Mouse (Mus musculus): ENCODE results near the gene Fstl4.

Gene Fstl4

DNA sequence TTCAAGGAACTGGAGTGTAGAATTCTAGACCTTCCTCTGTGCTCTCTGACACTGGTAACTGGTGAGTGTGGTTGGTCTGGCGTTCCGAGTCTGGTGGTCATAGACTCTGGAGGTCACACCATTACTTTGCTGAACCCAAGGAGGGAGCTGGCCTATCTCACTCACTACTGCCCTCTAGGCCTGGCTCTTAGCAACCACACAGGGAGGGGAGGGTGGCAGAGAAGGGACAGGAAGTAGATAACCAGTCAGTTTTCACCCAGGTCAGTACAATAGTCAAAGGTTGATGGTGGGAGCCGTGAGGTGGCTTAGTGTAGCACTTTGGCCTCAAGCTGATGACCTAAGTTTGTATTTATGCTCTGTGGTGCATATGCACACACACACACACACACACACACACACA is 255.1 kb downstream of the Fstl4 start:
- DNase-seq (ENCODE audit: low spot score in 2 of 2): no peak

DNA sequence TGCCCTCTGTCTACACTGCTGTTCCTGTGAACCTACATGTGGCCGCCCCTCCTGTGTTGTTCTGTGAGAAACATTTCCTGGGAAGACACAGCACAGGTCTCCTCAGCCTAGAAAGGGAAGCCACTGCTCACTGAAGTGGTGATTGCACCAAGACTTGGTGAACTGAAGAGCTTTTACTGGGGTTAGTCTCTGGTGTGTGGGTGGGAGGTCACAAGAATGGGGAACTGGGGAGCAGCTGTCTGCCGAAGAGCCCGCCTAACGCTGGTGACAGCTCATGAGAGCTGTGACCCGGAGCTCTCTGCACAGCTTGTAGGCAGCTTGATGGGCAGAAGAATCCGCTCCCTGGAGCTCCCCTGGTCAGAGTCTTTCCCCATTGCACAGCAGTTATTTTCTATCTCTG is 260.0 kb downstream of the Fstl4 start:
- no peak for DNase-seq (ENCODE audit: low spot score in 2 of 2)

DNA sequence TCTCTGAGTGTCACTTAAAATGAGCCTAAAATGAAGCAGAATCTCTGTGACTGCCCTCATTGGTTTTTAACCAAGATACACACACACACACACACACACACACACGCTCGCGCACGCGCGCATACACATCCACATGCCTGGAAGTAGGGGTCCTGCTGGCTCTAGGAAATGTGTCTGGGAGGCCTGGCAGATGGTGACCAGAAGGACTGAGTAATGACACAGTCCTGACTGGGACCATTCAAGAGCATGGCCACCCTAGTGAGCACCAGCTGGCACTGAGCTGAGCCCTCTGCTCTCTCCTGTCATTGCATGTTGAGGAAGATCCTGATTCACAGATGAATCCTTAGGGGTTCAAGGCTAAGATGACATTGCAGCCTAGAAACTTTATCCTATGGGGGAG is 261.3 kb downstream of the Fstl4 start:
- no peak for DNase-seq (ENCODE audit: low spot score in 2 of 2)

DNA sequence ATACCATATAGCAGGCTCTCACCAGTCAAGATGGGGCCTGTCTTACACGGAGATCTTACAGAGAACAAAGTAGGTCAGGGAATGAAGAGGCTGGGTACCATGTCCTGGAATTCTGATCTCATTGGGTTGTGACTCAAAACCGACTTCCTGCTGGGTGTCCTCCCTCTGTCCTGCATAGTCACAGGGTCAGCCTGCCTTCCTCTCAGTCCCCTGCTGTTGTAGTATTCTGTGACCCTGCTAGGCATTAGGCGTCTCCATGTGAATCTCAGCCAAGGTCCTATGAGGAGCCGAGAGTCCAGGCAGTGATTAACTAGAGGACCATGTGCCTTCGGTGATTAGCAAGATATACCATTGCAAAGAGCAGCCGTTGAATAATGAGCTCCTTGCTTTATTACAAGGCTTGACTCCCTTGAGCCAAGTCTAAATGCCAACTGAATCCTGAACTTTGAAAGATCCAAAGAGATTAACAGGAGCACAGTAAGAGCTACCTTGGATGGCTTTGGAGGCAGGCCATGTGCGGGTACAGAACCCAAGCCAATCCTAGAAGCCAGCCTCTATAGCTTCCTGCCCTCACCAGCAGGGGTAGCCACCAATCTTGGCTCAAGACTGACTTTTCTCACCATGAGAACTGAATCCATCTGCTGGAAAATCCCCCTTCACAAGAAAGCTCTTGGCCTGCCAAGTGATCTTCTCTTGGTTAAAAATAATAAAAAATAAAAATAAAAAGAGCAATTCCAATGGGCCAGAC is 264.2 kb downstream of the Fstl4 start:
- no peak for DNase-seq (ENCODE audit: low spot score in 2 of 2)

DNA sequence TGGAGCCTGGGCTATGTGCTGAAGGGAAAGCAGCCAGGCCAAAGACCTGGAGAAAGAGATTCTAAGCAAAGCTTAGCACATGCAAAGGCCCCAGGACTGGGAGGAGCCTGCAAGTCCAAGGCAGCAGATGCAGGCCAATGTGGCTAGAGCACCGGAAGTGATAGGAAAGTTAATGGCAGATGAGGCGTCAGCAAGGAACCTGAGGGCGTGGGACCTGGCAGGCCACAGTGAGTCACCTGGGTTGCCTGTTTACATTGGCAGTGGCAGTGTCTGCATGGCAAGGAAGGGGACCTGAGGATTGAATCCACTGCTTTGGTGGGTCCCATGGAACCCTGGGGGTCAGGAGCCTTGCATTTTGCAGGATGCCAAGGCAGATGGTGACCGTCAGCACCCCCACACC is 267.3 kb downstream of the Fstl4 start:
- no peak for DNase-seq (ENCODE audit: low spot score in 2 of 2)

DNA sequence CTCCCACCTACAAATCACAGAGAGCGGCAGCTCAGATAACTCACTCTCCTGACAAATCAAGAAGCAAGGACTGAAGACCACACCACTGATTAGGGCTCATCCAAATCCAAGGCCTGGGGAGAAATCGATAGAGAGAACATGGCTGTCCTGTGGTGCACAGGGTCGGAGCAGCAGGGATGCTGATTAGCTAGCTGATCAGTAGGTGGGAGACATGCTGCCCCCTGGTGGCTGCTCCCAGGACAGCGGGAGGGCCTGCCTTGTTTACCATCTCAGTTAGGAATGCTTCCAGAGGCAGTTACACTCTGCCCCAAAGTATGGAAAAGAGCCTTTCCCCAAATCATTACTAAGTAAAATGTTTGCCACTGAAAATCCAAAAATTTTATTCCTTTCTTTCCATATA is 267.9 kb downstream of the Fstl4 start:
- DNase-seq (ENCODE audit: low spot score in 2 of 2): peak; percentile 86 to 92

DNA sequence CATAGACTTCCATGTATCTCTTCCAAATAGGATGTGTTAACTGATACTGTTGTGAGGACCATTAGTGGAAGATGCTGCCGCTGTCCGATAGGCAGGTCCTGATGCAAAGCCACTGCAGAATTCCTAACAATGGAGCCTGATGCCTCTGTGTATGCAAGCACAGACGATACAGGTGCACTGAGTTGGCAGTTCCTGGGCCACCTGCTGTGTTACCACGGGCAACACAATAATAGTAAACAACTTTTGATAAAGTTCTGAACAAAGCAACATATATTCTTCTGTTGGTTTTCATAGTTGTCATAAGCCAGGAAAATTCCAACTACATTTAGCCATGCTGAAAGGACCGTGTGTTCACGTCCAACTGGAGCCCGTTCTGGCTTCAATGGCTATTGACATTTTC is 271.0 kb downstream of the Fstl4 start:
- no peak for DNase-seq (ENCODE audit: low spot score in 2 of 2)

DNA sequence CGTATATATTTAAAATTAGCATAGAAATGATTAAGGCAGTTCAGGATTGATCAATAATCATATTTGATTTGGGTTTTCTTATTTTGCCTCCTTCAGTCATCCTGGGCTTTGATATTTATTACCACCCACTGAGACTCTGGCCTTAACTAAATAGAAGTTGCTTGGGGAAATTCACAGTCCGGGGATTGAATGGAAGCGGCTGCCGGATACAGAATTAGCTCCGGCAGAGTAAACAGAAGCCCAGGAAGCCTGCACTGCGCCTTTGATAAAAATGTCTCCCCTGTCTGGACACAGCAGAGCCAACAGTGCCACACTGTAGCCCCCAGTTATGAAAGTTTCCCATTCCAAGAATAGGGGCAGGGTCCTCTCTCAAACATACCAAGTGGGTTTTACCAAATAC is 282.4 kb downstream of the Fstl4 start:
- no peak for DNase-seq (ENCODE audit: low spot score in 2 of 2)

DNA sequence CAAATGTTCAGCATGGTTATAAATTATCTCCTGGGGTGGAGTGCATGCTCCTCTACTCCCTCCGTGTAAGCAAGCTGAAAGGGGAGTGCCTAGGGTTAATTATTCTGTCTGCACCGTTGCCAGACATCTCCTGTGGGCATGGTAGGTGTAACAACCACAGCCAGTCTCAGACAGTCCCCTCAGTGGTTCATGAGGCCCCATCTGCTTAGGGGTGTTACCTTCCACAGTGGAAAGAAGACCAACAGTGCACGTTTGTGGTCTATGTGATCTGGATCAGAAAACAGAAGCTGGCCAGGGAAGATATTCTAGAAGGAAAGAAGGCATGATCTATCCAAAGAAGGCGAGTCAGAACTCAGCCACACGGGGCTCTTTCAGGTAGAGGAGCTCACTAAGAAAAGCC is 289.7 kb downstream of the Fstl4 start:
- DNase-seq (ENCODE audit: low spot score in 2 of 2): no peak

DNA sequence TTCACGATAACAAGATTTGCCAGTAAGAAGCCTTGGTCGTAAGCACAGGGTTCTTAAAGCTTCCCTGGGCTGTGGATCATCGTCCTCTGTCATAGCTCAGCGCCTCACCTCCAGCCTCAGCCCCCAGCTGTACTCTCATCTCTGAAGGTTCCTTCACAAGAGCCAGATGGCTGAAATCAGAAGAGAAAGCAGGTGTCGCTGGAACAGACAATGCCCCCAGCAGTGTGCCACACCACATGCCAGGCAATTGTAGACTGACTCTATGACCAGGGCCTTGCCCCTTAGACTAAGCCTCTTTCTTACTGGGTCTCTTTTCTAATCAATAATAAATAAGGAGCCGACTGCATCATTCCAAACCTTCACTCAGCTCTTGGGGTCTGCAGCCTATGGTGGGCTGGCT is 291.5 kb downstream of the Fstl4 start:
- no peak for DNase-seq (ENCODE audit: low spot score in 2 of 2)

DNA sequence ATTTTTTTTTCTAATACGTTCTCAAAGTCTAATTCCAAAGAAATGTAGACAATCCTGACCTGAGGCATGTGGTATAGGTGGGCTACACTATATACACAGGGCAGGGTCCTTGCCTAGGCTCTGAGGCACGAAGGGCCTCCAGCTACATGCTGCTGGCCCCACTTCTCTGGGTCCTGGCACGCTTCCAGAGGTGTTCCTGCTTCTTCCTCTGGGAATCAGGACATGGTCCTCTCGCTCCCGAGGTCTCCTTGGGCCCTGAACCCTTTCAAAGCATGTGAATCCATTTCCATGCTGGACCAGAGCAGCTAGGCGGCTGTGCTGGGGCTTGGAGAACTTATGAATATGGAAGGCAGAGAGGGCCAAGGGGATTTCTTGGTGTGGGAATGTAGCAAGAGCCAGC is 292.3 kb downstream of the Fstl4 start:
- no peak for DNase-seq (ENCODE audit: low spot score in 2 of 2)

DNA sequence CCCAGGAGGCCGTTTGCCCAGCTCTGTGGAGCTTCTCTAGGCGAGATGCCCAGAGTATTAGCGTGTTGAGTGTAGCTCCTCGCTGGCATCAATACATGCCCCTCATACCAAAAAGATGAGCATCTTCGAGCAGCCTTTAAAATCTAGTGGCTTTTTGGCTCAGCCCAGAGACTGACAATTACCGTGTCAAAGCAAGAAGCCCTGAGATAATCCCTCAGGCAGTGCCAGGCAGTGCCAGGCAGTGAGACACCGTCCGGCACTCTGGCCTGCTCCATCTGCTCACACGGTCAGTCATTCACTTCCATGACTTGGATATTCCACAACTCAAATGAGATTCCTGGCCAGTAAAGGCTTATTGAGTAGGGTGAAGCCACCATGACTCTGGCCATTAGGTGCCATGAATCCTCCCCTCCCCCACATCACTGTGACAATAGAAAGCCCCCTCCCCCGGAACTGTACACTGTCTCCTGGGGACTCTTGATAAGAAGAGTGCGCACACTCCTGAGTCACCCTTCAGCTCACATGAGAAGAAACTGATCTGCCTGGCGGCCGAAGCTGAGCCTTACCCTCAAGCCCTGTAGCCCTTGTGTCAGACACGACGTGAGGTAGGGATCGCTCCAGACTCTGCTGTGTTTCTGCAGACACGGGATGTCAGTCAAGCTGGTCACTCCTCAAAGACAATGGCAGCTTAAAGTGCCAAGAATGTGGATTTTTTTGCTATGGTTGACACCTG is 293.6 kb downstream of the Fstl4 start:
- DNase-seq (ENCODE audit: low spot score in 2 of 2): no peak

DNA sequence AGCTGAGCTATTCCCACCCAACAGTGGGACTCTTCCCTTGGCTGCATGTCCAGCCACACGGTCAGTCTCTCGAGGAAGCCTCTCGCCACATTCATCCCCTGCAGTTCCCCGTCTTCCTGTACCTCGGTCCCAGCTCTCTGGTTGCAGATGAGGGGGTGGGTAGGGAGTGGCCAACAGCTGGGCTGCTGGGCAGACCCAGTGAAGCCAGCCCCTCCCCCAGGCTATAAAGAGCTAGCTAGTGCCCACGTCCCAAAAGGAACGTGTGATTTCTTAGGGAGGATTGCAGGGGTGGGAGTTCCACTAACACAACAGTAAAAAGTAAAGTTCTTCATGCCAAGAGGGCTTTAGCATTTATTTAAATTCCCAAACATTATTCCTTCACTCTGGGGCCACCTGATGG is 294.1 kb downstream of the Fstl4 start:
- DNase-seq (ENCODE audit: low spot score in 2 of 2): no peak

DNA sequence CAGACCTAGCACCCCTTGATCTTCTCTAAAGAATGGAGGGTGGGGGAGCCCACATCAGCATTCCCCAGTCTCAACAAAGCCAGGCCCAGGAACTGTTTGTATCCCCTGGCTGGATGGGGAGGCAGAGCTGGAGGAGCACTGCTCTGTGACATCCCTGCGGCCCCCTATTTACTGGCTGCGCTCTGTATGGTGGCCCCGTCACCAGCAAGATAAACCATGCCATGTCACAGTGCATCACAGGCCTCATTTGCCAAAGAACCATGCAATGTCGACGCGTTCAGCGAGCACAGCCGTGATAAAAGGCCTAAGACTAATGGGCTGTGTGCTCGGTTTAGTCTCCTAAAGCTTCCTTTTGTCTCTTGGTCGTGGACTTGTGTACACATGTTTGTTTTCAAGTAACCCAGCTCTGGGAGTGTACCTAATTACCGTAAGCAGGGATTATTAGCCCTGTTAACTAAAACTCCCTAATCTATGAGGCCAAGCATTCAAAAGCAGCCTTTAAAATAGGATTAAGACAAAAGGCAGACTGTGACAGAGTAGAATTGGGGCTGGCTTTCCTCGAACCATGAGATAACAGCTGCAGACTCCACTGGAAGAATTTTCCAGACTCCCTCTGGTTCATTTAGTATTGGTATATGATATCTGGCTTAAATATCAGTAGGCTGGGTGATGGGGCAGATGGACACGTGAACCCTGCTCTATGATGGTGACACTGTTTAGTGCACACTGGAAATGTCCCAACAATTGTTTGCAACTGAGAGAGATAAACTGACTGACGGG is 303.5 kb downstream of the Fstl4 start:
- DNase-seq (ENCODE audit: low spot score in 2 of 2): no peak

DNA sequence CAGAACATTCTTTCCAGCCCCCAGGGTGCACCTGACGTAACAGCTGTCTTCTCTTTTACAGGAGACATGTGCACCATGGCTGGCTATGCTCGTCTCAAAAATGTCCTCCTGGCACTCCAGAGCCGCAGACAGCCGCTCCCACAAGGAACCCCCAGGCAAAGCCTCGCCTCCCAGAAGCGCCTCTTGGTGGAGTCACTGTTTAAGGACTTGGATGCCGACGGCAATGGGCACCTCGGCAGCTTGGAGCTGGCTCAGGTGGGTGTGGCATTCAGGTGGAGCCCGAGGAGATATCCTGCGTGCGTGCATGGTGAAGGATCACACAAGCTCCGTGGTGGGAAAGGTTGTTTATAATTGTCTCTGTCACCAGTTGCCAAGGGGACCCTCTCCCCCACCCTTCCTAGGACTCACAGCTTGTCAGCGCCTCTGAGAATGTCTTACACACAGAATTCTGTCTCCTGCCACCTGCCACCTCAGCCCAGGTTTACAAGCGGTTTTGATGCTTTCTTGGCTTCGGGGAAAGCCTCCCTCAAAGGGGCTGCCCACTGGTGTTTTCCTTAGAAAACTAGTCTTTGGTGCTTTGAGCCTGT is 304.1 kb downstream of the Fstl4 start:
- DNase-seq (ENCODE audit: low spot score in 2 of 2): no peak

DNA sequence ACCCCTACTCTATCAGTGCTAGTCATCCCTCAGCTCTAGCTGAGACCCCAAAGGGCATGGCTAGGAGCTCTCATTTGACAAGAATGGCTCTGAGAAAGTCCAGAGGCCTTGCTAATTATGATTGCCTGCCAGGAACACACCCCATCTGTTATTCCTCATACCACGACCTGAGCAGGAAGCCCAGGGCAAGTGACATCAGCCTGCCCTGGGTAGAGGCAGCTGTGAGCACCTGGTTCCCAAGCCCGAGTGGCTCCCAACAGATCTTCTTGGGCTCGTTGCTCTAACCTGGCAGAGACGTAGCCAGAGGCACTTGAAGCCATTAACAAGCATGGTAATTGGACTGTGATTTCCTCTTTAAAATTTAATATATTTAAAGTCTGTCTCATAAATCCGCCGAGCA is 305.3 kb downstream of the Fstl4 start:
- no peak for DNase-seq (ENCODE audit: low spot score in 2 of 2)

DNA sequence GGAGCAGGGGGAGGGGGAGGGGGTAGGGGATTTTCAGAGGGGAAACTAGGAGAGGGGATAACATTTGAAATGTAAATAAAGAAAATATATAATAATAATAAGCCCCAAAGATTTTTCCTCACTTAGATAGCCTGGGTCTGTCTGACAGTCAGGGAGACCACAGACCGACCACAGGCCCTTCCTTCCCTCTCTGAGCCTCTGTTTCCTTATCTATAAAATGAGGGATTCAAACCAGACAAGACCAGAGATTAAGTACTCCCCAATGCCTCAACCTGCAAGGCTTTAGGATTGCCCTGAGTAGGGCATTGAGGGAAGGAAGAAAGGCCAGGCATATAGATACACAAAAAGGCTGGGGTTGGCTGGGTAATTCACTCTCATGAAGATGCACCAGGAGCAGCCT is 307.2 kb downstream of the Fstl4 start:
- no peak for DNase-seq (ENCODE audit: low spot score in 2 of 2)

DNA sequence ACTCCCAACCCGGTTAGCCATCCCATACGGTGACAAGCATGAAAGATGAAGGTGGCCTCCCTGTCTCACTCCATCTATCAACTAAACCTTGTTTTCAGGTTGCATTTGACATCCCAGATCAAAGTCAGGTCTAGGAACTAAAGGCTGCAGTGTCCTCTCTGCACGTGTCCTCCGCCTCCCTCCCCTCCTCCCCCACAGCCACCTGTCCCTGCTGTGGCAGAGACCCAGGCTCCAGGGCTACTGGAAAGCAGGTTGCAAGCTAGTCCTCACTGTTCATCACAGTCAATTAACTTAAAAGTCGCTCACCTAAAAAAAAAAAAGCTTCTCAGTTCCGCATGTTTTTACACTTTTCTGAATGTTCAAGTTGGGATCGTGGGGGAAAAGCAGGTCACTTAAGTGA is 313.2 kb downstream of the Fstl4 start:
- no peak for DNase-seq (ENCODE audit: low spot score in 2 of 2)

DNA sequence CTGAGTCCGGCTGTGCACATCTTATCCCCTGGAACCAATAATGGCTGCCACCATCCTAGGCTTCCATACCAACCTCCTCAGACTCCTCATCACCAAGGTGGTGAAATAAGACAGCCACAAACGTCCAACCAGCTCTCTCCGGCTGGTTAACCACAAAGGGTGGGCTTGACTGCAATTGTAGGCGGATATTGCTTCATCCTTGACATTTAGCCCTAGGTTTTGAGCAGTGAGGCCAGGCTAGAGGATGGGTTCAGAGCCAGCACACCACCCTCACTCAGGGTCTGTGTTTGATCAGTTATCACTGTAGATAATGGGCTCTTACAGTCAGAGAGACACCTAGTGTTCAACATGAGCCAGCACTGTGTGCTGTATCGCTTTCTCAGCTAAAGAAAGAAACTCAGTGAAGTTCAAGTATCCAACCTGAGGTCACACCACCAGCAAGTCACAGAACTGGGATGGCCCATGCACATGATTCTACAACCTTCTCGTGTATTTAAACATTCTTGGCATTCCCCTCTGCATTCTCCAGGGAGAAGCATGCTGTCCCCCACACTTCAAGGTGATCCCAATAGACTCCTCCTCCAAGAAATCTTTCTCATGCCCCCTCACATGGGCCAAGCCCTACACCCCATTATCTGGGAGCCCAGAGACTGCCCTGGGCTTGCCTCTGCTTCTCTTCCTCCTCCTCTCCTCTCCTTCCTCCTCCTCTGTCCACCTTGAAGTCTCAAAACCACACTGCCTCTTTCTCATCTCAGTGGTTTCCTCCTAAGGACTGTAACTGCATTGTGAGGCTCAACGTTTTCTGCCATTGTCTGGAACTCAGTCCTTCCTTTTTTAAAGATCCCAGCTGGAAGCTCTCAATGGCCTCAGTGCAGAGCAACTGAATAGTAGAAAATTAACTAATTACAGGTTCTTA is 314.2 kb downstream of the Fstl4 start:
- no peak for DNase-seq (ENCODE audit: low spot score in 2 of 2)

DNA sequence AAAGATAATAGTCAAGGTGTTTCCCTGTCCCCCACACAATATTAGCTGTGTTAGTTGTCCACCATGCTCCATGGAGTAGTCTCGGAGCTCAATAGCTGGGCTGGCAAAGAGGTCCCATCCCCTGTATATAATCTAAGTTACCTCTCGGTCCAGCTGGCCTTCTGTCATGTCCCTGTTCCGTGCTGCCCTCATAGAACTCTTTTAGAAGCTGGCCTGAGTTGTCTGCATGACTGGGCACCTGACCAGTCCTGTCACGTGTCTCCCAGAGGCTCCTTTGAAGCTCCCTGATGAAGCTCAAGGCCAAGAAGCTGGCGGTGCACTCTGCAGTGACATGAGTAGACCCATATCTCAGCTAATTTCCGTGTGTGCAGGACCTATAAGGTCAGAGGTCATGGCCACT is 316.9 kb downstream of the Fstl4 start:
- DNase-seq (ENCODE audit: low spot score in 2 of 2): no peak

DNA sequence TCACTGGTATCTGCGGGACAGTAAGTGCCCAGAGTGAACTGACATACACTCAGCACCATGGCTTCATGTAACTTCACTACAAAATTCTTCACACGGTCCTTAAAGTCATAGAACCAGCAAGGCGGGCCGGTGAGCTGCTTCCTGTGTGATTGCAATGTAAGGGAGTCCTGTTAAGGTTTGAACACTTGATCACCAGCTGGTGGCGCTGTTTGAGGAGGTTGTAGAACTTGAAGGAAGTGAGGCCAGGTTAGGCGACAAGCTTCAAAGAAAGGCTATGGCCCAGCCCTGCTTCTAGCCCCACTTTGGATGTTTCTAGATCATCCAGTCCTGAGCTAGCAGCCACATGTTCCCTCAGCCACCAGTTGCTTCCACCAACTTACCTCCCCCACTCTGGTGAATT is 320.9 kb downstream of the Fstl4 start:
- DNase-seq (ENCODE audit: low spot score in 2 of 2): no peak
